Mouse (Mus musculus): Measurements from ENCODE around the gene Ube2g1.

- TF ChIP-seq CTCF (IDR thresholded peaks at IDR 0.05; ENCODE audit: borderline replicate concordance, insufficient read depth, low read length) (no peak), POLR2A (IDR thresholded peaks at IDR 0.05; ENCODE audit: low read depth, low read length) (no peak)
These were observed 52.8 kb downstream of the Ube2g1 start for GRCm38 (mm10) chr11:72659918-72660317.
